Mouse (Mus musculus) brown adipose tissue, adult 24 weeks (tissue): ENCODE results near the gene Reep6. TPM values are rescaled to one million over a fixed set of nuclear protein-coding genes. Genes with fewer than 3 reads are reported as not detected.

Experiments
- H3K27ac ChIP-seq: fragments of 200-500 bp; replicated peaks from 2 replicates; pipeline ENCODE4 v1.5.1; 2012; ENCODE audit warnings: low read depth, mild to moderate bottlenecking, low read length
- H3K4me1 ChIP-seq: fragments of 200-500 bp; 2 replicates; pipeline ENCODE4 v1.6.1; 2012; ENCODE audit warnings: low read length, mixed read lengths; ENCODE audit not compliant: control insufficient read depth, insufficient read depth, insufficient read length
- H3K4me3 ChIP-seq: fragments of 200-500 bp; 2 replicates; pipeline ENCODE4 v1.5.1; 2012; ENCODE audit warnings: low read depth, mild to moderate bottlenecking, low read length, moderate library complexity; ENCODE audit not compliant: insufficient read depth
- polyA plus RNA-seq: library from polyadenylated mRNA; stranded (reverse); fragments of >200 nt; gene quantifications from 2 replicates; pipeline ENCODE4 v1.2.4, GENCODE M21; 2012; ENCODE audit not compliant: missing spikeins, insufficient read depth, insufficient read length

Gene Reep6
- polyA plus RNA-seq = 15.7 and 17.7 TPM in 2 replicates

- Histone ChIP-seq H3K4me1 (peaks cover 3% of the 10 kb centered on the region), H3K4me3 (peak within 1 kb of the TSS; percentile 55), H3K27ac (no peak within 1 kb of the TSS)
Observed at GRCm38 (mm10) chr10:80329273-80330081, at the start of gene Reep6, which contains the start of gene Pcsk4. Gene Reep6, plus strand, starts transcription at chr10:80329953. Gene Pcsk4, minus strand, starts transcription at chr10:80329498.

GRCm38 (mm10) chr10:80281304-80281703 is 48.4 kb upstream of the Reep6 start:
- no peak overlapping the region for H3K4me3 ChIP-seq
- peaks cover 5% of the 10 kb centered on the region; the same call in 1 of the 2 replicates for H3K4me1 ChIP-seq
- H3K27ac ChIP-seq = peak overlapping the region; percentile 56

GRCm38 (mm10) chr10:80281921-80282371 is 47.8 kb upstream of the Reep6 start:
- Histone ChIP-seq H3K27ac (peak overlapping the region; percentile 11), H3K4me1 (peaks cover 5% of the 10 kb centered on the region; the same call in 1 of the 2 replicates), H3K4me3 (no peak overlapping the region)

- peaks cover 5% of the 10 kb centered on the region; the same call in 1 of the 2 replicates for H3K4me1 ChIP-seq
- no peak overlapping the region for H3K4me3 ChIP-seq
- peak overlapping the region; percentile 11; the same call in 1 of the 2 replicates for H3K27ac ChIP-seq
Observed at GRCm38 (mm10) chr10:80282481-80283441, 47.0 kb upstream of the Reep6 start.

- H3K4me3 ChIP-seq = no peak overlapping the region
- H3K27ac ChIP-seq = no peak overlapping the region
- peaks cover 5% of the 10 kb centered on the region; the same call in 1 of the 2 replicates for H3K4me1 ChIP-seq
Observed at GRCm38 (mm10) chr10:80285222-80286070, 44.3 kb upstream of the Reep6 start.

GRCm38 (mm10) chr10:80288097-80288496 is 41.7 kb upstream of the Reep6 start:
- Histone ChIP-seq H3K27ac (no peak overlapping the region), H3K4me1 (peaks cover 1% of the 10 kb centered on the region; the same call in 1 of the 2 replicates), H3K4me3 (no peak overlapping the region)

GRCm38 (mm10) chr10:80288657-80289056 is 41.1 kb upstream of the Reep6 start:
- Histone ChIP-seq H3K4me3 (no peak overlapping the region), H3K4me1 (no peaks in the 10 kb centered on the region; the same call in 1 of the 2 replicates), H3K27ac (no peak overlapping the region)

- Histone ChIP-seq H3K27ac (peak within 1 kb of the TSS; percentile 51), H3K4me1 (no peaks in the 10 kb centered on the region; the same call in 1 of the 2 replicates), H3K4me3 (peak within 1 kb of the TSS; percentile 76)
Observed at GRCm38 (mm10) chr10:80292251-80293146, 37.3 kb upstream of the Reep6 start, which contains the start of gene Rps15. Gene Rps15, plus strand, starts transcription at chr10:80292453.

- peak overlapping the region; percentile 76 for H3K4me3 ChIP-seq
- H3K4me1 ChIP-seq = no peaks in the 10 kb centered on the region; the same call in 1 of the 2 replicates
- no peak overlapping the region for H3K27ac ChIP-seq
Observed at GRCm38 (mm10) chr10:80293325-80293724, 36.4 kb upstream of the Reep6 start.

- Histone ChIP-seq H3K27ac (no peak overlapping the region), H3K4me1 (no peaks in the 10 kb centered on the region; the same call in 1 of the 2 replicates)
Observed at GRCm38 (mm10) chr10:80294311-80294710, 35.4 kb upstream of the Reep6 start.

GRCm38 (mm10) chr10:80294788-80295303 is 34.9 kb upstream of the Reep6 start:
- H3K4me3 ChIP-seq = no peak overlapping the region
- no peaks in the 10 kb centered on the region; the same call in 1 of the 2 replicates for H3K4me1 ChIP-seq
- no peak overlapping the region for H3K27ac ChIP-seq

More at GRCm38 (mm10) chr10:80294311-80294710, 35.4 kb upstream of the Reep6 start:
- H3K4me3 ChIP-seq = no peak overlapping the region

- Histone ChIP-seq H3K4me3 (peak within 1 kb of the TSS; percentile 55), H3K27ac (no peak within 1 kb of the TSS), H3K4me1 (no peaks in the 10 kb centered on the region; the same call in 1 of the 2 replicates)
Observed at GRCm38 (mm10) chr10:80295618-80296425, 33.9 kb upstream of the Reep6 start, which contains the start of gene Apc2. Gene Apc2, plus strand, starts transcription at chr10:80295977.
